Mouse (Mus musculus): ENCODE measurements around the gene BC107364. TPM values are rescaled to one million over a fixed set of nuclear protein-coding genes. Genes with fewer than 3 reads are reported as not detected.
"Not testable (repeated sequence)": the region's sequence is repeated elsewhere in the genome, so short reads cannot be mapped to it uniquely, and the experiment has no call there.

The BC107364 gene
- total RNA-seq (2021): not detected

- intact Hi-C loops (cut with DNase I); DNase-seq (ENCODE audit: extremely low spot score in 1 of 2, low spot score in 2 of 2): not testable (repeated sequence)
These were observed at the start of gene BC107364 for GRCm38 (mm10) chr3:96452262-96452661. Gene BC107364 (minus strand): TSS chr3:96452306.

- peak; percentile 82 to 83 for DNase-seq (ENCODE audit: extremely low spot score in 1 of 2, low spot score in 2 of 2)
These were observed 49.4 kb upstream of the BC107364 start for GRCm38 (mm10) chr3:96501391-96502115.

GRCm38 (mm10) chr3:96500691-96501265 is 48.7 kb upstream of the BC107364 start:
- peak; percentile 84 to 88 for DNase-seq (ENCODE audit: extremely low spot score in 1 of 2, low spot score in 2 of 2)
- intact Hi-C loops (cut with DNase I): loop anchor here (5.0 kb wide), 1 partner anchor 218 kb away; no protein-coding TSS in a partner anchor

More at GRCm38 (mm10) chr3:96501391-96502115, 49.4 kb upstream of the BC107364 start:
- intact Hi-C loops (cut with DNase I): loop anchor here (5.0 kb wide), 1 partner anchor 219 kb away; no protein-coding TSS in a partner anchor

GRCm38 (mm10) chr3:96500289-96500621 is 48.1 kb upstream of the BC107364 start:
- peak; percentile 91 to 95 for DNase-seq (ENCODE audit: extremely low spot score in 1 of 2, low spot score in 2 of 2)
- intact Hi-C loops (cut with DNase I): loop anchor here (5.0 kb wide), 1 partner anchor 218 kb away; no protein-coding TSS in a partner anchor

GRCm38 (mm10) chr3:96499481-96500288 is 47.6 kb upstream of the BC107364 start:
- intact Hi-C loops (cut with DNase I): loop anchor here (5.0 kb wide), 1 partner anchor 217 kb away; no protein-coding TSS in a partner anchor
- peak; percentile 77 to 81 for DNase-seq (ENCODE audit: extremely low spot score in 1 of 2, low spot score in 2 of 2)

GRCm38 (mm10) chr3:96498476-96499245 is 46.6 kb upstream of the BC107364 start:
- intact Hi-C loops (cut with DNase I): no loop called here
- DNase-seq (ENCODE audit: extremely low spot score in 1 of 2, low spot score in 2 of 2): no peak

- intact Hi-C loops (cut with DNase I): no loop called here
These were observed 45.4 kb upstream of the BC107364 start for GRCm38 (mm10) chr3:96497451-96498028.

GRCm38 (mm10) chr3:96496620-96497275 is 44.6 kb upstream of the BC107364 start:
- DNase-seq (ENCODE audit: extremely low spot score in 1 of 2, low spot score in 2 of 2); intact Hi-C loops (cut with DNase I): not testable (repeated sequence)

More at GRCm38 (mm10) chr3:96497451-96498028, 45.4 kb upstream of the BC107364 start:
- peak; percentile 74 to 84 for DNase-seq (ENCODE audit: extremely low spot score in 1 of 2, low spot score in 2 of 2)

- no peak for DNase-seq (ENCODE audit: extremely low spot score in 1 of 2, low spot score in 2 of 2)
- intact Hi-C loops (cut with DNase I): no loop called here
These were observed 44.1 kb upstream of the BC107364 start for GRCm38 (mm10) chr3:96496216-96496615.

GRCm38 (mm10) chr3:96495490-96496210 is 43.5 kb upstream of the BC107364 start:
- DNase-seq (ENCODE audit: extremely low spot score in 1 of 2, low spot score in 2 of 2): no peak
- intact Hi-C loops (cut with DNase I): no loop called here

GRCm38 (mm10) chr3:96494912-96495311 is 42.8 kb upstream of the BC107364 start:
- DNase-seq (ENCODE audit: extremely low spot score in 1 of 2, low spot score in 2 of 2): no peak
- intact Hi-C loops (cut with DNase I): no loop called here

GRCm38 (mm10) chr3:96494456-96494855 is 42.4 kb upstream of the BC107364 start:
- intact Hi-C loops (cut with DNase I): not testable (repeated sequence)

GRCm38 (mm10) chr3:96489636-96490035 is 37.5 kb upstream of the BC107364 start:
- DNase-seq (ENCODE audit: extremely low spot score in 1 of 2, low spot score in 2 of 2): not testable (repeated sequence)

More at GRCm38 (mm10) chr3:96494456-96494855, 42.4 kb upstream of the BC107364 start:
- not testable (repeated sequence) for DNase-seq (ENCODE audit: extremely low spot score in 1 of 2, low spot score in 2 of 2)

GRCm38 (mm10) chr3:96488907-96489629 is 37.0 kb upstream of the BC107364 start:
- DNase-seq (ENCODE audit: extremely low spot score in 1 of 2, low spot score in 2 of 2); intact Hi-C loops (cut with DNase I): not testable (repeated sequence)

More at GRCm38 (mm10) chr3:96489636-96490035, 37.5 kb upstream of the BC107364 start:
- intact Hi-C loops (cut with DNase I): not testable (repeated sequence)

- DNase-seq (ENCODE audit: extremely low spot score in 1 of 2, low spot score in 2 of 2); intact Hi-C loops (cut with DNase I): not testable (repeated sequence)
These were observed 36.3 kb upstream of the BC107364 start for GRCm38 (mm10) chr3:96488290-96488906.
